Mouse (Mus musculus) neural tube, embryonic 13.5 days (tissue): Measurements from ENCODE around the gene Hook1. TPM values are rescaled to one million over a fixed set of nuclear protein-coding genes. Genes with fewer than 3 reads are reported as not detected.
"Not testable (repeated sequence)": the region's sequence is repeated elsewhere in the genome, so short reads cannot be mapped to it uniquely, and the experiment has no call there.

Experiments
- ATAC-seq: fragments of 200-750 bp; cut with Nextera tagmentation; 2 replicates; pipeline ENCODE4 v1.8.0; 2017; ENCODE audit warnings: low read depth, mild to moderate bottlenecking, moderate TSS enrichment, moderate library complexity
- H3K27ac ChIP-seq: fragments of 300-500 bp; sonication (generic); replicated peaks from 2 replicates; pipeline ENCODE4 v1.5.1; 2015; ENCODE audit warnings: moderate library complexity, mild to moderate bottlenecking, inconsistent platforms
- H3K27me3 ChIP-seq: fragments of 300-500 bp; sonication (generic); 2 replicates; pipeline ENCODE4 v1.6.1; 2015; ENCODE audit warnings: mild to moderate bottlenecking, inconsistent platforms
- H3K36me3 ChIP-seq: fragments of 300-500 bp; sonication (generic); 2 replicates; pipeline ENCODE4 v1.6.1; 2015; ENCODE audit warnings: mild to moderate bottlenecking, inconsistent platforms
- H3K4me1 ChIP-seq: fragments of 300-500 bp; sonication (generic); replicated peaks from 2 replicates; pipeline ENCODE4 v1.6.1; 2015; ENCODE audit warnings: inconsistent platforms
- H3K4me2 ChIP-seq: fragments of 300-500 bp; sonication (generic); 2 replicates; pipeline ENCODE4 v1.6.1; 2015; ENCODE audit warnings: inconsistent platforms, mild to moderate bottlenecking, moderate library complexity
- H3K4me3 ChIP-seq: fragments of 300-500 bp; sonication (generic); 2 replicates; pipeline ENCODE4 v1.5.1; 2015; ENCODE audit warnings: mild to moderate bottlenecking, inconsistent platforms
- H3K9ac ChIP-seq: fragments of 300-500 bp; sonication (generic); 2 replicates; pipeline ENCODE4 v1.6.1; 2015; ENCODE audit warnings: moderate library complexity, mild to moderate bottlenecking, inconsistent platforms
- H3K9me3 ChIP-seq: fragments of 300-500 bp; sonication (generic); 2 replicates; pipeline ENCODE4 v1.6.1; 2016; ENCODE audit warnings: inconsistent platforms
- WGBS: fragments of 180-500 bp; shearing (Covaris S2); methylation state at CpG from one replicate; pipeline ENCODE4 v1.1.7; 2015; 5-methylcytosine and 5-hydroxymethylcytosine counted together
- polyA plus RNA-seq: library from polyadenylated mRNA; unstranded; fragments of >200 nt; fragmentation: Nextera tagmentation; extraction: Ambion mirVana; gene quantifications from 2 replicates; pipeline ENCODE4 v1.2.1, GENCODE M21; 2015

The Hook1 gene
- polyA plus RNA-seq, 1 experiment from 2014 or later = 42.5 TPM

- not testable (repeated sequence) for H3K4me1 ChIP-seq, H3K27me3 ChIP-seq, H3K27ac ChIP-seq, ATAC-seq, H3K4me3 ChIP-seq, H3K9me3 ChIP-seq, H3K9ac ChIP-seq, H3K4me2 ChIP-seq, H3K36me3 ChIP-seq
- WGBS = 94% methylated on average over 17 of the region's 17 CpGs
Measured at GRCm38 (mm10) chr4:95982221-95982620, 15.2 kb downstream of the Hook1 start.

DNA sequence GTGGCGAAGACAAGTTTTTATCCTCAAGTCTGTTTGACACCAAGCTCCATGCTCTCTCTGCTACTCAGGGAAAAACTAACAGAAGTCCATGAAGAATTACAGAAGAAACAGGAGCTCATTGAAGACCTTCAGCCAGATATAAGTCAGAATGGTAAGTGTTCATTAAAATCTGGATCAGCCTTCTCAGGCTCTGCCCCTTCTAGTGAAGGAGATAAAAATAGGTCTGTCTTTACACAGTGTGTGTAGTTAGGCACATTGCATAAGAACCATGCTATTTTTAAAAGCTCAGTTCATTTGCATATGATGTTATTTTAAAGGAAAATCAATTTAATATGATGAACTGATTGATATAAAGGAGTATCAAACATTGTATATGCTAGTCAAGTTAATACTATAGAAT lies 49.8 kb downstream of the Hook1 start:
- Histone ChIP-seq H3K36me3 (peaks cover 40% of the 10 kb centered on the region), H3K4me1 (no peaks in the 10 kb centered on the region), H3K4me3 (no peak overlapping the region), H3K9me3 (no peaks in the 10 kb centered on the region), H3K27me3 (no peaks in the 10 kb centered on the region), H3K9ac (no peak overlapping the region), H3K4me2 (no peak overlapping the region), H3K27ac (no peak overlapping the region)
- WGBS = 92% methylated on average over 1 of the region's 1 CpGs
- no peak for ATAC-seq

- Histone ChIP-seq H3K27ac (no peak overlapping the region), H3K4me3 (no peak overlapping the region), H3K36me3 (peaks cover 23% of the 10 kb centered on the region), H3K4me1 (no peaks in the 10 kb centered on the region), H3K9me3 (no peaks in the 10 kb centered on the region), H3K9ac (no peak overlapping the region), H3K4me2 (no peak overlapping the region), H3K27me3 (no peaks in the 10 kb centered on the region)
- ATAC-seq = no peak
Measured at GRCm38 (mm10) chr4:96022803-96023202, 55.8 kb downstream of the Hook1 start.

DNA sequence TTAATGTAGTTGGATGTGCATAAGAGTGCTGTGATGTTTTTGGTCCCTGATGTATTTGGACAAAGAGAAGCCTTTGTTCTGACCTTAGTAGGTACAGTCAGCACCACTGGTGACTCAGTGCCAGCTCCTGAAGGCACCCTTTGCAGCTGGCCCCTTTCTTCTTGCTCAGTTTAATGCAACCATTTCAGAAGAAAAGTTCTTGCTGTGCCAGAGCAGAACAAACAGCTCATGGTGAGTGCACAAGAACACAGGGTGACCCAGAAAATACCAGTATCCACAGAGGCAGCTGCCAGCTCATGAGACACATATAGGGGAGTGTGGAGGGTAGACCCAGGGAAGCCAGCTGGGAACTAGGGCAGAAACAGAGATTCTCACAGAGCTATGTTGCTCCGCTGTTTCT lies 61.4 kb downstream of the Hook1 start:
- H3K9me3 ChIP-seq = no peaks in the 10 kb centered on the region
- no peak overlapping the region for H3K4me3 ChIP-seq
- no peaks in the 10 kb centered on the region for H3K27me3 ChIP-seq
- no peak overlapping the region for H3K9ac ChIP-seq
- no peaks in the 10 kb centered on the region for H3K36me3 ChIP-seq
- WGBS = 80% methylated on average over 1 of the region's 1 CpGs
- H3K4me2 ChIP-seq = no peak overlapping the region
- no peak overlapping the region for H3K27ac ChIP-seq
- no peaks in the 10 kb centered on the region for H3K4me1 ChIP-seq
- ATAC-seq = no peak

DNA sequence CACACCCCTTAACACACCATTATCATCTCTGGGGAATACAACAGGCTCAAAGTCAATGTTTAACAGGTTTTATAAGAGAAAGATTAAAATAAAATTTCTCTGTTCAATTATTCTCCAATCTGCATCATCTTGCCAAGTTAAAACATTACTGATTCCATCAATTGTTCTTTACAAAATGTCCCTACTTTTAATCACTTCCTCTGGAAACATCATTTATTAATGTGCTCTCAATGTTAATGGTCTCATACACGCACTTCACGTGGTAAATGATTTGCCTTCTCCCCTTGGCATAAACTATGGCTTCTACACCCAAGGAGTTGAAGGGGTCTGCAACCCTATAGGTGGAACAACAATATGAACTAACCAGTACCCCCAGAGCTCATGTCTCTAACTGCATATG lies 93.1 kb downstream of the Hook1 start:
- H3K4me1 ChIP-seq = no peaks in the 10 kb centered on the region

DNA sequence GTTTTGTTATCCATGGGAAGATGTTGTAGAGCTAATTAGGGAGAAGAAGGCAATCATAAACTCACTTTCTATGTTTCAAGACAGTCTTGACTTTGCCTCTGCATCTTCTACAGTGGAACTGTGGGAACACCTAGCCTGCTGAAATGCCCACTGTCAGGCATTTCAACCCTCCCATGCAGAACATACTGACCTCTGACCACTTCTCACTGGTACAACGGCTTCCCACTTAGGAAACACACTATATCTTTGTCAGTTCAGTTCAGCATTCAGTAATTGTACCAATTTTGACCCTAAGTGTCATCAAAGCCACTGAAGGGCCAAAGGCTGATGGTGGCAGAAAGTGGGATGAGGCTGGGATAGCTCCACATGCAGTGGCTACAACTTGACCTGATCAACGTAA lies 95.0 kb downstream of the Hook1 start:
- Histone ChIP-seq H3K4me3 (no peak overlapping the region), H3K4me2 (no peak overlapping the region), H3K27me3 (no peaks in the 10 kb centered on the region), H3K9me3 (no peaks in the 10 kb centered on the region), H3K27ac (no peak overlapping the region), H3K36me3 (no peaks in the 10 kb centered on the region), H3K4me1 (no peaks in the 10 kb centered on the region), H3K9ac (no peak overlapping the region)
- WGBS = 77% methylated on average over 2 of the region's 2 CpGs
- no peak for ATAC-seq

More for the DNA sequence above, 93.1 kb downstream of the Hook1 start:
- H3K36me3 ChIP-seq = no peaks in the 10 kb centered on the region
- H3K4me2 ChIP-seq = no peak overlapping the region
- H3K9me3 ChIP-seq = no peaks in the 10 kb centered on the region
- H3K9ac ChIP-seq = no peak overlapping the region
- no peak overlapping the region for H3K4me3 ChIP-seq
- no peak overlapping the region for H3K27ac ChIP-seq
- 87% methylated on average over 2 of the region's 2 CpGs for WGBS
- no peaks in the 10 kb centered on the region for H3K27me3 ChIP-seq
- ATAC-seq = no peak

Other genes starting within 250 kb of the Hook1 start
- not detected in 2 replicates for gene Cyp2j13, start 110.3 kb downstream of the Hook1 start, polyA plus RNA-seq
- not detected in 2 replicates for gene Cyp2j12, start 173.9 kb downstream of the Hook1 start, polyA plus RNA-seq